Mouse (Mus musculus) neural tube, embryonic 15.5 days (tissue): ENCODE data around the gene Rasgrf1. TPM values are rescaled to one million over a fixed set of nuclear protein-coding genes. Genes with fewer than 3 reads are reported as not detected.

Source experiments
- ATAC-seq: fragments of 200-750 bp; cut with Nextera tagmentation; 2 replicates; pipeline ENCODE4 v1.8.0; 2017; ENCODE audit warnings: mild to moderate bottlenecking, moderate TSS enrichment, moderate library complexity; ENCODE audit not compliant: low FRiP score
- H3K27ac ChIP-seq: fragments of 300-500 bp; sonication (generic); replicated peaks from 2 replicates; pipeline ENCODE4 v1.5.1; 2015; ENCODE audit warnings: mild to moderate bottlenecking, inconsistent platforms
- H3K27me3 ChIP-seq: fragments of 300-500 bp; sonication (generic); replicated peaks from 2 replicates; pipeline ENCODE4 v1.6.1; 2015; ENCODE audit warnings: inconsistent platforms
- H3K36me3 ChIP-seq: fragments of 300-500 bp; sonication (generic); 2 replicates; pipeline ENCODE4 v1.6.1; 2015; ENCODE audit warnings: inconsistent platforms
- H3K4me1 ChIP-seq: fragments of 300-500 bp; sonication (generic); 2 replicates; pipeline ENCODE4 v1.6.1; 2015; ENCODE audit warnings: inconsistent platforms
- H3K4me2 ChIP-seq: fragments of 300-500 bp; sonication (generic); 2 replicates; pipeline ENCODE4 v1.6.1; 2015; ENCODE audit warnings: inconsistent platforms, mild to moderate bottlenecking, moderate library complexity
- H3K4me3 ChIP-seq: fragments of 300-500 bp; sonication (generic); replicated peaks from 2 replicates; pipeline ENCODE4 v1.5.1; 2015; ENCODE audit warnings: mild to moderate bottlenecking, inconsistent platforms
- H3K9ac ChIP-seq: fragments of 300-500 bp; sonication (generic); replicated peaks from 2 replicates; pipeline ENCODE4 v1.6.1; 2015; ENCODE audit warnings: mild to moderate bottlenecking, inconsistent platforms
- H3K9me3 ChIP-seq: fragments of 300-500 bp; sonication (generic); replicated peaks from 2 replicates; pipeline ENCODE4 v1.6.1; 2016; ENCODE audit warnings: inconsistent platforms
- WGBS: fragments of 180-500 bp; shearing (Covaris S2); methylation state at CpG from one replicate; pipeline ENCODE4 v1.1.7; 2015; ENCODE audit warnings: mixed read lengths; 5-methylcytosine and 5-hydroxymethylcytosine counted together
- polyA plus RNA-seq: library from polyadenylated mRNA; unstranded; fragments of >200 nt; fragmentation: Nextera tagmentation; extraction: Ambion mirVana; gene quantifications from 2 replicates; pipeline ENCODE4 v1.2.1, GENCODE M21; 2015

The Rasgrf1 gene
- polyA plus RNA-seq, 1 experiment from 2014 or later = 17.3 TPM

DNA sequence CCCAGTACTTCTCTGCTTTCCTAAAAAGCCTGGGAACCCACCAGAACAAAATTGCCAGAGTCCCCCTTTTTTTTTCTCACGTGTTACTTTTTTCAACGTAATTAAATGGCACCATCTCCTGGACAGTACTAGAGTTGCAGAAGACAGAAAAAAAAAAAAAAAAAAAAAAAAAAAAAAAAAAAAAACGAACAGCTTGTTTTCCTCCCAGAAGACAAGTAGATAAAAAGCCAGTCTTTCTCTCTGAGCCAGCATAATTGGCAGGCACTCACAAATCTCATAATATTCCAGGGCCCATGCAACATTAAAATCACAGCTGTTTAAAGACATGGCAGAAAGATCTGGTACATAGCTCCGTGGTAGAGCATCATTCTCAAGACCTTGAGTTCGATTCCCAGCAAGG, 64.1 kb downstream of the Rasgrf1 start:
- H3K9ac ChIP-seq = no peak overlapping the region
- peak; percentile 57; the same call in 1 of the 2 replicates for ATAC-seq
- H3K36me3 ChIP-seq = no peaks in the 10 kb centered on the region
- WGBS = 27% methylated on average over 5 of the region's 5 CpGs
- H3K4me2 ChIP-seq = no peak overlapping the region
- H3K27ac ChIP-seq = peak overlapping the region; percentile 58; the same call in 1 of the 2 replicates
- H3K4me3 ChIP-seq = no peak overlapping the region
- no peaks in the 10 kb centered on the region for H3K9me3 ChIP-seq
- H3K4me1 ChIP-seq = no peaks in the 10 kb centered on the region
- peaks cover 6% of the 10 kb centered on the region; the same call in 1 of the 2 replicates for H3K27me3 ChIP-seq

DNA sequence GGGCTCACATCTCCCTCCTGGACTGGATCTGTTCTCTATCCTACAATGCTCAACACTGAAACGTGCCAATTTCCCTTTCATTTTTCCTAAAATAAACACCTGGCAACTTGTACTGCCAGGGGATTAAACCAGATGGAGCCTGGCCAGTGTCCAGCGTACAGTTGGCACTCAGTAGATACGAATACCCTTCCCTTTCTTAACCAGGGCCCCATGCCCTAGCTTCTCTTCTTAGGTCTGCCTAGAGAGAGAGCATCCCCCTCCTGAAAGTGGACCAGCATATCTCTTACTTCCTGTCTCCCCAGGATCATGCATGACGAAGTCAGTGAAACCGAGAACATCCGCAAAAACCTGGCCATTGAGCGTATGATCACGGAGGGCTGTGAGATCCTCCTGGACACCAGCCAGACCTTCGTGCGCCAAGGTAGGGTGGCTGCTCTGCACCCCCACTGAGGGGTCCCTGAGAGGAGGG, 64.8 kb downstream of the Rasgrf1 start:
- no peaks in the 10 kb centered on the region for H3K36me3 ChIP-seq
- no peak overlapping the region for H3K9ac ChIP-seq
- H3K4me3 ChIP-seq = no peak overlapping the region
- no peaks in the 10 kb centered on the region for H3K9me3 ChIP-seq
- no peak overlapping the region for H3K4me2 ChIP-seq
- H3K27me3 ChIP-seq = peaks cover 6% of the 10 kb centered on the region; the same call in 1 of the 2 replicates
- H3K27ac ChIP-seq = peak overlapping the region; percentile 58; the same call in 1 of the 2 replicates
- 0 out of 2 replicates have a peak, but pooled peaks have one; percentile 10 for ATAC-seq
- WGBS = 79% methylated on average over 10 of the region's 10 CpGs
- H3K4me1 ChIP-seq = 0 out of 2 replicates have a peak, but pooled peaks cover 1% of the 10 kb centered on the region

DNA sequence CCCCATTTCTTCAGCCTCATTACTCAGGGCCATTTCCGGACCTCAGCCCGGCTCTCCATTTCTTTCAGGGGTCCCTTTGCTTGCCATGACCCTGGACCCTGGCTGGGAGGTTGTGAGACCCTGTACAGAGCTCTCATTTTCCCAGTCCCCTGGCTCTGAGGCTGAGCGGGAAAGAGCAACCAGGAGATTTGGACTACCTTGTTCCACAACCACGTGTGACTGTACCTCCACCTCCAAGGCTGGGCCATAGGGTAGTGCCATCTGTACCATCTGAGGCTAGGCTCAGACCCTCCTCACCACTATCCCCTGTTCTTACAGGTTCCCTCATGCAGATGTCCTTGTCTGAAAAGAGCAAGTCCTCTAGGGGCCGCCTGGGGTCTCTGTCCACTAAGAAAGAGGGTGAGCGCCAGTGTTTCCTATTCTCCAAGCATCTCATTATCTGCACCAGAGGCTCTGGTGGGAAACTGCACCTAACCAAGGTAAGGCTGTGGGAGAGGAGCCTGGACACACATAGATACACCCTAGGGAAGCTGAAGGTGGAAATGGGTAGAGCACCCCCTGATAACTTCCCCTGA, 66.7 kb downstream of the Rasgrf1 start:
- Histone ChIP-seq H3K36me3 (no peaks in the 10 kb centered on the region), H3K4me3 (no peak overlapping the region), H3K9me3 (no peaks in the 10 kb centered on the region), H3K9ac (no peak overlapping the region), H3K27ac (no peak overlapping the region), H3K4me1 (0 out of 2 replicates have a peak, but pooled peaks cover 2% of the 10 kb centered on the region), H3K4me2 (no peak overlapping the region), H3K27me3 (peaks cover 6% of the 10 kb centered on the region; the same call in 1 of the 2 replicates)
- 75% methylated on average over 6 of the region's 6 CpGs for WGBS
- no peak for ATAC-seq

DNA sequence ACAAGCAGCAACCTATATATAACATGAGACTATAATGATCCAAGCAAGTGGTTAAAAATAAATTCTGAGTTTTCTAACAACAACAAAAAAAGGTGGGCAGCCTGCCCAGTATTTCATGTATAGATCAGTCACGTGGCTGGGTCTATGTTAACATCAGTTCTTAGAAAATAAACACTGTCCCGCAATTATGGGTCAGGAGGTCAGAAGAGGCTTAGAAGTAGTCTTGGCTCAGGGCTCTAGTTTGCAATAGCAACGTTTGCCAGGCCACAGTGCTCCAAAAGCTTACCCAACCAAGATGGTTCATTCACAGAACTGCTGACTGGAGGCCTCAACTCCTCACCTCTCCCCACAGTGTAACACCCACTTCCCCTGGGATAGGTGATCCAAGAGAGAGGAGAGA, 69.5 kb downstream of the Rasgrf1 start:
- 0 out of 2 replicates have a peak, but pooled peaks cover 2% of the 10 kb centered on the region for H3K4me1 ChIP-seq
- H3K27ac ChIP-seq = no peak overlapping the region
- peaks cover 6% of the 10 kb centered on the region; the same call in 1 of the 2 replicates for H3K27me3 ChIP-seq
- no peak for ATAC-seq
- H3K9ac ChIP-seq = no peak overlapping the region
- no peak overlapping the region for H3K4me3 ChIP-seq
- no peak overlapping the region for H3K4me2 ChIP-seq
- WGBS = 47% methylated on average over 3 of the region's 3 CpGs
- H3K36me3 ChIP-seq = no peaks in the 10 kb centered on the region
- H3K9me3 ChIP-seq = no peaks in the 10 kb centered on the region

DNA sequence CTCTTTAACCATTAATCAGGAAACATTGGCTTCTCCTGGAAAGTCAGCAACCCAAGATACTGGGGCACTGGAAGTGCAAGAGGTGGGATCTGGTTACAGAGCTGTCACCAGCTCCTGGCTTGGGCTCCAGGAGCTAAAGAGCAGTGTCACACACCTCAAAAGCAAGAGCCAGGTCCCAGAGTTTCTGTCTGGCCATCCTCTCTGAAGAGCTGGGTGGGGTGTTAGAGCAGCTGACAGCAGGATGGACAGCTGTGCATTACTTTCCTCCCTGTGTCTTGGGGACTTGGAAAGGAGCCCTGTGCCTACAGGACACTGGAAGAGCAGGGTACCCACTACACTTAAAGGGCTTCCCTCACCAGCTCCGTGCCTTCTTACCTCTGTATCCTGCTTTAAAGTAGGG, 72.5 kb downstream of the Rasgrf1 start:
- Histone ChIP-seq H3K4me3 (no peak overlapping the region), H3K9me3 (no peaks in the 10 kb centered on the region), H3K4me2 (no peak overlapping the region), H3K27me3 (no peaks in the 10 kb centered on the region), H3K27ac (no peak overlapping the region), H3K4me1 (0 out of 2 replicates have a peak, but pooled peaks cover 2% of the 10 kb centered on the region), H3K36me3 (no peaks in the 10 kb centered on the region), H3K9ac (no peak overlapping the region)
- 83% methylated on average over 1 of the region's 1 CpGs for WGBS
- ATAC-seq = no peak

DNA sequence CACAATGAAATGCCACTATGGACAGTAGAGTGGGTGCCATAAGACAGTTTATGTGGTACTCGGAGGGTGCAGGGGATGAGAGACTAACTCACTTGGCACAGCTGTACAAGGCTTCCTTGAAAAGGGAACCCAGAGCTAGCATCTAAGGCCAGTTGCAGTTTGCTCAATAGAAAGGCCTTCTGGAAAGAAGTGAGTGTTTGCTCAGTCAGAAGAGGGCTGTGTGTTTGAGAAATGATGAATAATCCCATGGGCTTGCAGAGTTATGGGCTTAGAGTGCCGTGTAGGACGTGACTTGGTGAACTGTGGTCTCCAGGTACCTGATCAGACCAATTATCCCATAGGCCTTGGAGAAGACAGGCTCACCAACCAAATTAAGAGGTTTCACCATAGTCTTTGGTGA, 78.3 kb downstream of the Rasgrf1 start:
- H3K4me2 ChIP-seq = no peak overlapping the region
- no peak overlapping the region for H3K27ac ChIP-seq
- no peak overlapping the region for H3K4me3 ChIP-seq
- no peak for ATAC-seq
- H3K4me1 ChIP-seq = no peaks in the 10 kb centered on the region
- no peaks in the 10 kb centered on the region for H3K9me3 ChIP-seq
- H3K27me3 ChIP-seq = no peaks in the 10 kb centered on the region
- H3K9ac ChIP-seq = no peak overlapping the region
- WGBS = 92% methylated on average over 3 of the region's 3 CpGs
- no peaks in the 10 kb centered on the region for H3K36me3 ChIP-seq

DNA sequence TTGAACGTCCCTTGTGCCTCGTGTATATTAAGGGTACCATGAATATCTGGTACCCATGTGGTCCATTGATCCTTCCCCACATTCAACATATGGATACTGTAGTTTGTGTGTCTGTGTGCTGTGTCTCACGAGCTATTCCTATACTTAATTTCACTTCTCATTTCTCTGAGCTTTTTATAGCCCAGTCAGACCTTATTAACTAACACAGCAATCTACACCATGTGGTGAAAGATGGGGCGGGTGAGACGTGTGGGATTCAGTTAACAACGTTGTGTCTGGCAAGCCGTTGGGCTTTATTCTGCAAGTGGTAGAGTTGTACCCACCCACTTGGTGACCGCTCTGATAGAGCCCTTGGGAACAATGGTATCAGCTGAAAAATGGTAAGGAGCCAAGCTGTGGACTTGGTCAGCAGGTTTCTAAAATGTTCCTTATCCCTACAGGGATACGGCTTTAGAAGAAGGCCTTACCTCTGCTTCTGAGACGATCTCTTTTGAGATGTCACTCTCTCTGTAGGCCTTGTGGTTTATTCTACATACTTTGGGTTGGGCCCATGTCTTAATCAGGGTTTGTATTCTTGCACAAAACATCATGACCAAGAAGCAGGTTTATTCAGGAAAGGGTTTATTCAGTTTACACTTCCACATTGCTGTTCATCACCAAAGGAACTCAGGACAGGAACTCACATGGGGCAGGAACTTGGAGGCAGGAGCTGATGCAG, 79.3 kb downstream of the Rasgrf1 start:
- no peak for ATAC-seq
- no peak overlapping the region for H3K9ac ChIP-seq
- no peaks in the 10 kb centered on the region for H3K27me3 ChIP-seq
- whole genome bisulfite sequencing = 76% methylated on average over 10 of the region's 10 CpGs
- H3K4me3 ChIP-seq = no peak overlapping the region
- no peak overlapping the region for H3K4me2 ChIP-seq
- H3K4me1 ChIP-seq = no peaks in the 10 kb centered on the region
- H3K9me3 ChIP-seq = no peaks in the 10 kb centered on the region
- no peaks in the 10 kb centered on the region for H3K36me3 ChIP-seq
- H3K27ac ChIP-seq = no peak overlapping the region

DNA sequence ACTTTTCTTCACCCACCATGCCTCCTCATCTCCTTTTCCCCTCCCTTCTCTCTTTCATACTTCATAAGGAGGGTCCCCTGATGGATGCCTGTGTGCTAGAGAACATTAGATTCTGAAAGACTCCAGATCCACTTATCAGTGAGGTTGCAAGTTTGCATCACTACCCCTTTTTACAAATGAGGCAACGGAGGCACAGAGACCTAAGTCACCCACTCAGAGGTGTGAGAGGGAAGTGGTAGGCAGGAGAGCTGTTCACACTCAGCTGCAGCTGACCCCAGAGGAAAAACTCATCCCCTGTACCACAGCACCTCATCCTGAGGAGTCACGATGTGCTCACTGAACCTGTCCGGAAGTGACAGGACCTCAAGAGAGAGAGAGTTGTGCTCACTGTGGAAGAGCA, 96.7 kb downstream of the Rasgrf1 start:
- Histone ChIP-seq H3K27me3 (no peaks in the 10 kb centered on the region), H3K9ac (no peak overlapping the region), H3K36me3 (no peaks in the 10 kb centered on the region), H3K4me1 (no peaks in the 10 kb centered on the region), H3K4me2 (no peak overlapping the region), H3K9me3 (no peaks in the 10 kb centered on the region), H3K27ac (no peak overlapping the region), H3K4me3 (no peak overlapping the region)
- WGBS = 92% methylated on average over 3 of the region's 3 CpGs
- ATAC-seq = no peak

DNA sequence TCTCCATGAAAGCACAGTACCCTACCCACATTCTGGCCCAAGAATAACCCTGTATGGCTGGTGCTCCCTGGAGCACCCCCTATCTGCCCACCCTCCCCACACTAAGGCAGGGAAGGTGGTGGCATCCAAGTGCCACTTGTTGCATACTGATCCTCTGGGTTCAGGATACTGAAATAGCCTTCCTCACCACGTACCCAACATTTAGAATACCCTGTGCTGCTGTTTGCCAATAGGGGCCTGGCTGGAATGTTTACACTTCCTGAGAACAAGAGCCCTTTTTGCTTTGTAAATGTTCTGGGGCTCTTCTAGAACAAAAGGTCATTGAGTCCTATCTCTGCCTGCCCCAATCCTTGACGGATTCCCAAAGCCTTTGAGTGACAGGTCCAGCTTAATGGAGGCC, 97.4 kb downstream of the Rasgrf1 start:
- Histone ChIP-seq H3K4me2 (no peak overlapping the region), H3K4me3 (no peak overlapping the region)
- WGBS = 18% methylated on average over 2 of the region's 2 CpGs

DNA sequence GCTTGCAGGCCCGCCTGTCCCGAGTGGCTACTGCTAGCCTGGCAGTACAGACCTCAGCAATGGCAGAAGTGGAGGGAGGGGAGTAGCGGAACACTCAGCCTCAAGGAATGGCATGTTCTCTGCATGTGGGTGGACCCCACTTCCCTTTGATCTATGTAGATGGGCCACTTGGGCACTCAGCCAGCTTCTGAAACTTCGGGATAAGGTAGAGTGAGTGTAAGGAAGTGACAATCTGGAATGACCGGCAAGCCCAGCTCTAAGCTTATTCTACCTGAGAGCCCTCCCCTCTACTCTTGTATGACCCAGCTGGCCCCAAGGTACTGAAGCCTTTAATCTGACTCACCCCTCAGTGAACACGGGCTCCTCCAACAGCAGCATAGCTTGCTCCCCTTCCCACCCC, 98.4 kb downstream of the Rasgrf1 start:
- 91% methylated on average over 6 of the region's 6 CpGs for WGBS
- no peak overlapping the region for H3K4me2 ChIP-seq
- H3K4me1 ChIP-seq = no peaks in the 10 kb centered on the region
- no peaks in the 10 kb centered on the region for H3K9me3 ChIP-seq
- H3K4me3 ChIP-seq = no peak overlapping the region
- H3K27ac ChIP-seq = no peak overlapping the region
- no peaks in the 10 kb centered on the region for H3K27me3 ChIP-seq
- no peak overlapping the region for H3K9ac ChIP-seq
- no peaks in the 10 kb centered on the region for H3K36me3 ChIP-seq
- ATAC-seq = no peak

More for the DNA sequence above, 97.4 kb downstream of the Rasgrf1 start:
- Histone ChIP-seq H3K27ac (no peak overlapping the region), H3K27me3 (no peaks in the 10 kb centered on the region), H3K9me3 (no peaks in the 10 kb centered on the region), H3K9ac (no peak overlapping the region), H3K4me1 (no peaks in the 10 kb centered on the region), H3K36me3 (no peaks in the 10 kb centered on the region)
- ATAC-seq = no peak

DNA sequence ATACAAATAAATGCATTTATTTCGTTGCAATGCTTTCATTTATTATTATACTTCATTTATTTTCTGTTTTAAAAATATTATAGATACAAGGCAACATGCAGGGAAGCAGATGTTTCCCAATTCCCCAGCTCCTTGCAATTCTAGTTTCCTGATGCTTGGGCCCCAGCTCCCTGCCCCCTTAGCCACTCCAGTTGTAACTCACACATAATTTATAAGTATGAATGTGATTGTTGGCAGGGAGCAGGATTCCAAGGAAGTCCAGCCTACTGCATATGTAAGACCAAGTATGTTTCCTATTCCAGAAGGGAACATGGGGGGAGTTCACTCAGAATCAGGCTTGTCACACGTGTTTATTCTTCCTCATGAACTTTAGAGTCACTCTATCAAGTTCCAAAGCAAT, 102.1 kb downstream of the Rasgrf1 start:
- Histone ChIP-seq H3K27ac (no peak overlapping the region), H3K4me2 (no peak overlapping the region), H3K27me3 (no peaks in the 10 kb centered on the region), H3K36me3 (no peaks in the 10 kb centered on the region), H3K9ac (no peak overlapping the region), H3K9me3 (no peaks in the 10 kb centered on the region), H3K4me3 (no peak overlapping the region), H3K4me1 (no peaks in the 10 kb centered on the region)
- no peak for ATAC-seq
- WGBS = 69% methylated on average over 2 of the region's 2 CpGs

DNA sequence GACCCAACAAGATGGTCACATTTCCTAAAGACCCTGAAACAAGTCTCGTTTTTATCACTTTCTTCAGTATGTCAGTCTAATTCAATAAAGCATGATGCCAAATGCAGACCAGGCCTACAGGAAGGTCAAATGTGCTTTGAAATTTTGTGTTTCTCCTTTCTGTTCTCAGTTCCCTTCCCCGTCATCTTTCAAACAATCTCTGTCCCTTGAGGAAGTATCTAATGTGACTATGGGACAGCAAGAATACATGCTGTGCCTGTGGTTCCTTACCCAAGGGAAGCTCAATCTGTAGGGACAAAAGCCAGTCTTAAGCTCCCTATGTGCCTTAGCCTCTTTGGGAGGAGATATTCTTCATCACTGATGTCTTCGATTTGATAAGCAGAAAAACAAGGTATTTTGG, 104.9 kb downstream of the Rasgrf1 start:
- 92% methylated on average over 3 of the region's 3 CpGs for WGBS
- Histone ChIP-seq H3K27me3 (no peaks in the 10 kb centered on the region), H3K9ac (no peak overlapping the region), H3K9me3 (no peaks in the 10 kb centered on the region), H3K4me2 (no peak overlapping the region), H3K4me3 (no peak overlapping the region), H3K4me1 (no peaks in the 10 kb centered on the region), H3K36me3 (no peaks in the 10 kb centered on the region), H3K27ac (no peak overlapping the region)
- ATAC-seq = no peak
